ENCODE assay signal across 25 mouse cellular contexts in genomic region chr16:4778940-4779339, GRCm38 (mm10). TPM values are rescaled to one million over a fixed set of nuclear protein-coding genes. Genes with fewer than 3 reads are reported as not detected.
DNase-seq lines count a peak whose midpoint lies in the region; ATAC-seq and TF ChIP-seq lines count a peak whose summit lies in the region.
"Had no signal": no experiment of that assay in that cellular context is flagged by ENCODE, and none has a peak within 500 bp of the region (broad histone marks: within the 10 kb centered on the region; RNA-seq: fewer than 3 reads in every experiment).

No protein-coding gene starts in this region.

- WGBS in forebrain, embryonic 13.5 days = 91% methylated on average over 4 of the region's 4 CpGs
- 94% methylated on average over 4 of the region's 4 CpGs for WGBS in limb, embryonic 10.5 days

- peak overlapping the region; percentile 100 for H3K27ac ChIP-seq in layer of hippocampus, adult 2 months
- H3K27ac ChIP-seq in brown adipose tissue, adult 24 weeks (replicated peaks; ENCODE audit: low read depth, low read length) = peak overlapping the region; percentile 1; the same call in 1 of the 2 replicates
- H3K27ac ChIP-seq in forebrain, embryonic 13.5 days = no peak overlapping the region
- no peak overlapping the region for H3K27ac ChIP-seq in limb, embryonic 10.5 days
- H3K27ac ChIP-seq: embryonic facial prominence, embryonic 10.5 days; forebrain, embryonic 15.5 days; hindbrain, embryonic 10.5 days; hindbrain, embryonic 14.5 days had no signal

- TF ChIP-seq CTCF in layer of hippocampus, adult 2 months (conservative IDR thresholded peaks at IDR 0.05) = no peak

- H3K4me1 ChIP-seq in brown adipose tissue, adult 24 weeks (ENCODE audit: control insufficient read depth, insufficient read depth, insufficient read length, low read length) = peaks cover 39% of the 10 kb centered on the region
- peaks cover 7% of the 10 kb centered on the region for H3K4me1 ChIP-seq in forebrain, embryonic 13.5 days
- H3K4me1 ChIP-seq in limb, embryonic 10.5 days = no peaks in the 10 kb centered on the region; the same call in 1 of the 2 replicates

- no peaks in the 10 kb centered on the region for H3K9me3 ChIP-seq in forebrain, embryonic 13.5 days (replicated peaks)
- H3K9me3 ChIP-seq in limb, embryonic 10.5 days (replicated peaks) = no peaks in the 10 kb centered on the region
- H3K9me3 ChIP-seq: embryonic facial prominence, embryonic 10.5 days; forebrain, embryonic 15.5 days; G1E; heart, embryonic 12.5 days; hindbrain, embryonic 10.5 days had no signal

- no peaks in the 10 kb centered on the region for H3K27me3 ChIP-seq in forebrain, embryonic 13.5 days
- H3K27me3 ChIP-seq in limb, embryonic 10.5 days (ENCODE audit: low read depth, poor library complexity, severe bottlenecking) = no peaks in the 10 kb centered on the region
- H3K27me3 ChIP-seq: forebrain, embryonic 15.5 days; heart, embryonic 12.5 days had no signal

- no peak for ATAC-seq in forebrain, embryonic 13.5 days
- ATAC-seq: CD4-positive, CD25-positive, alpha-beta regulatory T cell, adult 4 months; forebrain, embryonic 15.5 days had no signal

- H3K4me2 ChIP-seq in forebrain, embryonic 13.5 days = no peak overlapping the region
- H3K4me2 ChIP-seq: forebrain, embryonic 15.5 days; heart, embryonic 12.5 days; hindbrain, embryonic 14.5 days had no signal

- peak; percentile 15 for DNase-seq in adrenal gland, postnatal 10 days
- no peak for DNase-seq in adrenal gland, postnatal 4 days (ENCODE audit: low spot score in 2 of 2)
- peak in 1 of 2 experiments; percentile 57 for DNase-seq in layer of hippocampus, adult 2 months (ENCODE audit: low spot score in 2 of 2)
- no peak for DNase-seq in layer of hippocampus, adult 9-10 months (ENCODE audit: low spot score)
- DNase-seq in limb, embryonic 10.5 days (ENCODE audit: low spot score) = no peak
- DNase-seq: adrenal gland, postnatal 25 days; B cell, adult 2 months; cerebellum, adult 11-12 months; cerebellum, adult 9-11 months; gastrocnemius, postnatal 36 days; heart, adult 18-20 months; kidney, adult 11 months had no signal

- no peak overlapping the region for H3K9ac ChIP-seq in forebrain, embryonic 13.5 days
- H3K9ac ChIP-seq: forebrain, embryonic 15.5 days; heart, embryonic 12.5 days; hindbrain, embryonic 14.5 days had no signal

- peaks cover 25% of the 10 kb centered on the region for H3K36me3 ChIP-seq in forebrain, embryonic 13.5 days (ENCODE audit: poor library complexity, severe bottlenecking)
- H3K36me3 ChIP-seq in limb, embryonic 10.5 days = peaks cover 51% of the 10 kb centered on the region
- H3K36me3 ChIP-seq: forebrain, embryonic 15.5 days had no signal

- no peak overlapping the region for H3K4me3 ChIP-seq in layer of hippocampus, adult 2 months
- H3K4me3 ChIP-seq in brown adipose tissue, adult 24 weeks (ENCODE audit: insufficient read depth, low read depth, low read length) = no peak overlapping the region
- no peak overlapping the region for H3K4me3 ChIP-seq in forebrain, embryonic 13.5 days
- H3K4me3 ChIP-seq in limb, embryonic 10.5 days = no peak overlapping the region
- H3K4me3 ChIP-seq: embryonic facial prominence, embryonic 10.5 days; forebrain, embryonic 15.5 days; heart, embryonic 12.5 days; hindbrain, embryonic 10.5 days had no signal

RNA-seq across cellular contexts. Expression of gene Cdip1, which starts 11.2 kb away (rescaled TPM):
- 100 to 1,000 TPM; 126 to 148 TPM for total RNA-seq in adrenal gland, postnatal 10 days (2021)
- total RNA-seq in adrenal gland, postnatal 4 days (2021) = 100 to 1,000 TPM; 144 to 161 TPM
- total RNA-seq in layer of hippocampus, adult 2 months (2021) = 100 to 1,000 TPM; 230 to 241 TPM
- 98.7 and 99.2 TPM in 2 replicates for polyA plus RNA-seq in brown adipose tissue, adult 24 weeks (2012; ENCODE audit: insufficient read depth, insufficient read length, missing spikeins)
- polyA plus RNA-seq in forebrain, embryonic 13.5 days (2015; fragmentation: Nextera tagmentation; extraction: Ambion mirVana) = 92.2 and 103 TPM in 2 replicates
- polyA plus RNA-seq in limb, embryonic 10.5 days (2016; fragmentation: Nextera tagmentation; extraction: Ambion mirVana) = 112 TPM in 2 replicates

RNA-seq across cellular contexts. Expression of gene Hmox2, which starts 52.8 kb away (rescaled TPM):
- total RNA-seq in adrenal gland, postnatal 10 days (2021) = 10 to 100 TPM; 93.5 to 97.5 TPM
- 100 to 1,000 TPM in 1 of 2 experiments, 10 to 100 TPM in 1; 90.9 to 103 TPM for total RNA-seq in adrenal gland, postnatal 4 days (2021)
- total RNA-seq in layer of hippocampus, adult 2 months (2021) = 10 to 100 TPM; 91.8 to 92.0 TPM
- 74.8 and 95.3 TPM in 2 replicates for polyA plus RNA-seq in brown adipose tissue, adult 24 weeks (2012; ENCODE audit: insufficient read depth, insufficient read length, missing spikeins)
- 77.0 and 85.1 TPM in 2 replicates for polyA plus RNA-seq in forebrain, embryonic 13.5 days (2015; fragmentation: Nextera tagmentation; extraction: Ambion mirVana)
- polyA plus RNA-seq in limb, embryonic 10.5 days (2016; fragmentation: Nextera tagmentation; extraction: Ambion mirVana) = 93.7 and 101 TPM in 2 replicates

RNA-seq across cellular contexts. Expression of gene 4930562C15Rik, which starts 56.3 kb away (rescaled TPM):
- not detected for total RNA-seq in adrenal gland, postnatal 10 days (2021)
- under 1 TPM in 1 of 2 experiments, not detected in 1; 0.11 TPM for total RNA-seq in adrenal gland, postnatal 4 days (2021)
- not detected for total RNA-seq in layer of hippocampus, adult 2 months (2021)
- polyA plus RNA-seq in brown adipose tissue, adult 24 weeks (2012; ENCODE audit: insufficient read depth, insufficient read length, missing spikeins) = not detected in 2 replicates
- polyA plus RNA-seq in forebrain, embryonic 13.5 days (2015; fragmentation: Nextera tagmentation; extraction: Ambion mirVana) = 0.37 and 0.39 TPM in 2 replicates
- 0.40 and 0.71 TPM in 2 replicates for polyA plus RNA-seq in limb, embryonic 10.5 days (2016; fragmentation: Nextera tagmentation; extraction: Ambion mirVana)
- total RNA-seq: adrenal gland, adult 18-20 months; adrenal gland, postnatal 25 days; gastrocnemius, adult 8-10 months; gastrocnemius, postnatal 36 days; heart, postnatal 25 days had no signal
- polyA plus RNA-seq: brain, embryonic 14.5 days; G1E had no signal

RNA-seq across cellular contexts. Expression of gene Nmral1, which starts 59.8 kb away (rescaled TPM):
- 10 to 100 TPM; 11.6 to 14.4 TPM for total RNA-seq in adrenal gland, postnatal 10 days (2021)
- 10 to 100 TPM; 21.1 to 21.6 TPM for total RNA-seq in adrenal gland, postnatal 4 days (2021)
- 10 to 100 TPM; 16.8 to 17.4 TPM for total RNA-seq in layer of hippocampus, adult 2 months (2021)
- polyA plus RNA-seq in brown adipose tissue, adult 24 weeks (2012; ENCODE audit: insufficient read depth, insufficient read length, missing spikeins) = 4.0 and 5.7 TPM in 2 replicates
- polyA plus RNA-seq in forebrain, embryonic 13.5 days (2015; fragmentation: Nextera tagmentation; extraction: Ambion mirVana) = 158 and 173 TPM in 2 replicates
- 264 and 277 TPM in 2 replicates for polyA plus RNA-seq in limb, embryonic 10.5 days (2016; fragmentation: Nextera tagmentation; extraction: Ambion mirVana)

Comparison
In these comparisons a context has a peak if more than half of its experiments do, and no peak if none do; other contexts are left out.
1. H3K27ac ChIP-seq: peak in layer of hippocampus, adult 2 months (single experiment) and brown adipose tissue, adult 24 weeks (single experiment); none in forebrain, embryonic 13.5 days (single experiment) and limb, embryonic 10.5 days (single experiment).